Mouse (Mus musculus) heart, postnatal 36 days (tissue): ENCODE results near the gene Gm12830. TPM values are rescaled to one million over a fixed set of nuclear protein-coding genes. Genes with fewer than 3 reads are reported as not detected.

Experiments used
- DNase-seq, 2 experiments: peaks; one replicate each; pipeline ENCODE4 v3.0.0; 2021 to 2022
- intact Hi-C: fragments of 180-260 bp; cut with DNase I; formaldehyde crosslinking; loops from one replicate; pipeline ENCODE4 v1.15.1; 2025
- total RNA-seq, 2 experiments: library from RNA; stranded (reverse); gene quantifications; 2 replicates each; pipeline ENCODE4 v1.2.3; 2021

The Gm12830 gene
- total RNA-seq, 2 experiments from 2014 or later, result not detected

DNA sequence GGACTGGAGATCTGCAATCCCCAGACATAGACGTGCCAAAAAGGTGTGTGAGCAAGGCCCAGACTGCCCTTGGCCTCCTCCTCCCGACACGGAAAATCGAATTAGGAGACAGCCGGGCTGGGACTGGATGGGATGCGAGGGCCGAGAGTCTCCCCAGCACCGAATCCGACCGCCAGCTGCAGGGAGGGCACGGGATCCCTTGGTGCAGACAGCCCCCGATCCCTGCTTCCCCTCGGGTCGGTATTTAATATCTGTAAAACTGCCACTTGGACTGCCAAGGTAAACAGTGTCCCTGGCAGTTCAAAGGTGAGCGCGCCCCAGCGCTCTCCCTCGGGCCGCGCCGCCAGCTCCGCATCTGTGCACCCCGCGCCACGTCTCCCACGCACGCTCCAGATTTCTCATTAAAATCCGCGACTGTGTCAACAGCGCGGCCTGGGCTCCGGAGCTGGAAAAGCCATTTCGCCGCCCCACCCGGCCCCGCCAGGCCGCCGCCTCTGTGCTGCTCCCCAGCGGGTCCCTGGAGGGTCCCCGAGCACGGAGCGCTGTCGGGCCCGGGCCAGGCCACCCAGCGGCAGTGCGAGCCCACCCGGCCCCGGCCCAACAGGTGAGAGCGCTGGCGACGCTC, 21.7 kb downstream of the Gm12830 start:
- intact Hi-C loops, result no loop called here
- DNase-seq, result no peak

DNA sequence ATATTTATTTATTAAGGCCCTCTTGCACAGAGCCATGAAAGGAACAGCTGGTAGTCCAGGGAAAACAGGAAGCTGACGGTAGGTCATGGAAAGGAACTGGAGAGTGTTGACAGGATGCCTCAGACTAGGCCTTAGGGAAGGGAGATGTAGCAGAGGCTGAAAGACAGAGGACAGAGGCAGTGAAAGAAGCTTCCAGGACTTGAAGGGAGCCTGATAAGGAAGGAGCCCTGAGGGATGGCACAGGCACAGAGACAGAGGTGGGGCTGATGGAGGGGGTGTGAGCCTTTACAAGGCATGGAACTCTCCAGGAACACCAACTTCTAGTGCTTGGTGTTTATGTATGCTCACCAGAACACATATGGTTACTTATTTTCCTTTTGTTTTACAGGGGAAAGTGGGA, 23.1 kb downstream of the Gm12830 start:
- intact Hi-C loops, result no loop called here
- no peak for DNase-seq

DNA sequence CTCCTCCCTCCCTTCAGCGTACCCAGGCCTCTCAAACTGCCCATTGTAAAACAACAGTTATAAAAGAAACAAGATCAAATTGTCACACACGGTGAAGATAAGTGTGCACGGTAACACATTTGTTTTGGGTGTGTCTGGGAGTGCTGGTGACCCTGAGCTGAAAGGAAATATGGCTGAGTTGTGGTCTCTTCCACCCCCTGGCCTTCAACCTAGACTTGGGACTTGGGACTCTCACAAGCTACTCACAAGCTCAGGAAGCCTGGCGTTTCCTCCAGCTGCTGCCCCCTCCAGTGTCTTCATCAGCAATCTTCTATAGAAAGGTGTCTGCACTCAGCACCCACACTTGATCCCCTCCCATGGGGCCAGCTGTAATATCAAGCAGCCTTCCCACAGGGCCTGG, 24.1 kb downstream of the Gm12830 start:
- intact Hi-C loops, result no loop called here

DNA sequence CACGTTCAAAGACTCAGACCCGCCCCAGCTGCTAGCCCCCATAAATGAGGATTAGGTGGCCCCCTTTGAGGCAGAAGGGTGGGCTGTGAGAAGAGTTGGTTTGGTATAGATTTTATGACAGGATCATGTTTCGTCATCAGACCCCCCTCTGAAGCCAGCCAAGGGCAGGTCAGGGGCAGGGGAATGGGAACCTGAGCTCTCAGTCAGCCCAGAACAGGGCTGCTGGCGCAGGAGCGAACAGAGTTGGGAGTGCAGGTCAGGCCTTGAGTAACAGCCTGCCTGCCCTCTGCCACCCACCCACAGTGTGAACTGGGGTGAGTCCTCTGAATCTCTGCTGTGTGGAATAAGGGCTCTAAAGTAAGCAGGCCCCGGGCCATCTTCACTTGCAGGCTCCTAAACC, 25.2 kb downstream of the Gm12830 start:
- intact Hi-C loops, result no loop called here
- DNase-seq, result no peak

More for the DNA sequence above, 24.1 kb downstream of the Gm12830 start:
- no peak for DNase-seq

DNA sequence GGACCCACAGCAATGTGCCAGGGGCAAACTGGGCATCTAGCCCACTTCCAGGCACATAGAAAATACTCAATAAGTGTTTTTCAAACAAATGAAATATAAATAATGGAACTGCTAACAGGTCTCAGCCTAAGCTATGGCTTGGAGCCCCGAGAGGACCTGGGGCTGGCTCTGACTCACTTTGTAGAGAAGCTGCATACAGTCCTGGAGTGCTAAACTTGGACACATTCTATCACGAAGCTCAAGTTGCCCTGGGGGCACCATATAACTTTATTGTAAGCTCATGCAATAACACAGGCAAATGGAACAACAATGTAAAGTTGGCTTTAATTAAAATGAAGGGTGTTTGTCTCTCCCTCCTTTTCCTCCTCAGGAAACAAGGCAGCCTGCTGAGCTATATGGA, 32.4 kb downstream of the Gm12830 start:
- intact Hi-C loops, result no loop called here
- no peak for DNase-seq

DNA sequence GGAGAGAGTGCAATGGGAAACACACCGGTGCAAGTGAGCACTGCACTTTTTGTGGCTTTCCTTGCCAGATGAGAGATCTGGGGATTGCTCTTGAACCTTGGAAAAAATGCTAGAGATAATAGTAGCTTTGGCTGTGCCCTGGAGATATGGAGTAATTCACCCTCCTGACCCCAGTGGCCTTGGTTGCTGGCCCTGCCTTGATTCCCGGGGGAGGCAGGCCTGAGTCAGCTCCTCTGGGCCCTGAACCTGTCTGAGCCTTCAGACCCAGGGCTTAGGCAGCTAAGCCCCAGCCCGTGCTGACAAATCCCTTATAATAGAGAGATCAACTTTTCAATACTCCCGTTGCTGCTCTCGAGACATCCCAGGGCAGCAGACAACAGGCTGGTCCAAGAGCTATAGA, 36.9 kb downstream of the Gm12830 start:
- intact Hi-C loops, result no loop called here

DNA sequence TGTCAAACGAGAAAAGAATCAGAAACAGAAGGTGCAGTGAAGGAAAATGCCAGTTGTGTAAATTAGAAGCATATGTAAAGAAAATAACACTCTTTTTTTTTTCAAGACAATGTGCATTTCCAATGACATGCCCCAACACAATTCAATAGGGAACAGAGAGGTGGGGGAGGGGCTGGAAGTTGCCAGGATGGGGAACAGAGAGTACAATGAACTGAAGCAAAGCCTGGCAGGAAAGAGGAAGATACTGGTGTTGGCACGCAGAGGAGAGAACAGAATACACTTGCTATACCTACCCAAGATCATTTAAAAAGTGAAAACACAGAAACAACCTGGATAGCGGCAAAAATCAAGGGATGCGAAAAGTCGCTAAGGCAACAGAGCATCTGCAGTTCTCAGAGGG, 41.6 kb downstream of the Gm12830 start:
- intact Hi-C loops, result no loop called here
- no peak for DNase-seq

More for the DNA sequence above, 36.9 kb downstream of the Gm12830 start:
- no peak for DNase-seq

DNA sequence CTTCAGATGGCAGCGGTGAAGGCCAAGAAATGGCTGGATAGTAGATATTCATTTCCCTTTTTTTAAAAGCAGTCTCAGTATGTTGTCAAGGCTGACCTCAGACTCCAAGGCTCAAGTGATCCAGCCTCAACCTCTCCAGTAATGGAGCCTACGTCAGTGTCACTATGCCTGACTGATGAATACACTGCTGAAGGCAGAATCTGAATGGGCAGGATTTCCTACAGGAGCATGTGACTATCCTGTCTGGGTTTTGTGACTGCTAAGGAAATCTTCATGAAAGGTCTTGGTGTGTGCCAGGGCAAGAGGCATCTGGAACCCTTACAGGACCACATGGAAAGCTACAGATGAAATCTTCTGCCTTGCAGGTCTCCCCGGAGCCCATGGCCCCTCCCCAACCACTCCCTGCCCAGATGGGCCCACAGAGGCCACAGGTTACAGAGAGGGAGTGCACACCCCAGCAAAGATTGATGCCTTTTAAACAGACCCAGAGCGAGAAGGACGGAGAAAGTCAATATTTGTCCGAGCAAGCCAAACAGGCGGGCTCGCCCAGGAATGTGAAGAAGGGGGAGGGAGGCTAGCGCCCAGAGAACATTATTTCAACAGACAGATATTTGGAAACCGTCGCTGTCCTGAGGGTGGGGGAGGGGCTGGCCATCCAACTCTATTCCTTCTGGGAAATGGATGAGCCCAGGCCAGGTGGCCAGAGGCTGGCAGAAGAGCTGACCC, 48.4 kb downstream of the Gm12830 start:
- intact Hi-C loops, result no loop called here
- DNase-seq, result no peak

DNA sequence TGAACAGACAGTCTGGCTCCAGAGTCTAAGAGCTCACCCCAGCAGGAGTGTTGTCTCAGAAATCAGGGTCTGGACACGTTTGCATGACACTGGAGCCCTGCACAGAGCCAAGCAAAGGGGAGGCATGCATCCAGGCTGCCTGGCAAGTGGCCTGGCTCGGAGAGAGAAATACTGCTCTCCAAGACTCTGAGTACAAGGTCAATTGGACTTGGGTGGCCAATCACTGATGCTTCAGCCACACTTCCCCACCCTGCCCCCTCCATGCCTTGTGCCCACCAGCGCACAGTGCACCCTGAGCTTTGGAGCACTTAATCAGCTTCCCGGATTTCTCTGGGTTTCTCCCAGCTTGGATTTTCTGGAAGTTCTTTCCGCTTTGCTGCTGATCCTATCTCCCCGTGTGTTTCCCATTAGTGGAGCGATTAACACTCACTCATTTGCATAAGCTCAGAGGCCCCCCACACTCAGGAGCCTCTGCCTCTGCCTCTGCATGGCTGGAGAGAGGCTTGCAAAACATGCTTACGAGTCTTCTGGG, 55.0 kb downstream of the Gm12830 start:
- intact Hi-C loops, result no loop called here

DNA sequence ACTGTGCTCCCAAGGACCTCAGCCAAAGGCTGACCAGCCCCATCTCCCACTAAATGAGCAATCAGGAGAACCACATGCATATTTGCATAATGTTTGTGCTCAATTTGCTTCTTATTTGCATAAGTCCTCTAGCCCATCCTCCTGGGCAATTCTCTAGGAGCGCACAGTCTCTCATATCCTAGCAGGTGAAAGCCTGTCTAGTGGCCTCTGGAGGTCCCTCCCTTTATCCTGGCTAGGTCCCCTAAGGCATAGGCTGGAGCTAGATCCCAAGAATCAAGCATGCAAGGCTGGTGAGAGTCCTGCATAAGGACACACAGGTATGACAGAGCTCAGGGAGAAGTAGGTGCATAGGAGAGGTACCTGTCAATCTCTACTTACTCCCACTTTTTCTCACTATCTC, 60.7 kb downstream of the Gm12830 start:
- intact Hi-C loops, result no loop called here
- DNase-seq, result no peak

More for the DNA sequence above, 55.0 kb downstream of the Gm12830 start:
- DNase-seq, result no peak

DNA sequence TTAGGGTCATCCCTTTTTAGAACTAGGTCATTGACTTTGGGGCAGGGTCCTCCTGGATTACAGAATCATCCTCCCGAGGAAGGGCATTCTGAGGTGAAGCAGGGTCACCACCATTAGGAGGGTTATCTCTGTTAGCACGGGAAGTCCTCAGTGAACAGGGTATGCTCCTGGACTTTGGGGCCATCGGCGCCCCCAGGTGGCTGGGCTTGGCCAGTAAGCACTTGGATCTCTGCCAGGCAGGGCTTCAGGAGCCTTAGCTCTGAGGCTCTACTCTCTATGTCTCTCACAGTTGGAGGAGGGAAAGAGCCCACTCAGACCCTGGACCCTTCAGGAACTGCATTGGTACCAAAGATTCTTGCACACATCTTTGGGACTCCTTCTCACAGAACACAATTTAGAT, 76.3 kb downstream of the Gm12830 start:
- intact Hi-C loops, result no loop called here
- DNase-seq, result peak in 1 of 2 experiments; percentile 11

DNA sequence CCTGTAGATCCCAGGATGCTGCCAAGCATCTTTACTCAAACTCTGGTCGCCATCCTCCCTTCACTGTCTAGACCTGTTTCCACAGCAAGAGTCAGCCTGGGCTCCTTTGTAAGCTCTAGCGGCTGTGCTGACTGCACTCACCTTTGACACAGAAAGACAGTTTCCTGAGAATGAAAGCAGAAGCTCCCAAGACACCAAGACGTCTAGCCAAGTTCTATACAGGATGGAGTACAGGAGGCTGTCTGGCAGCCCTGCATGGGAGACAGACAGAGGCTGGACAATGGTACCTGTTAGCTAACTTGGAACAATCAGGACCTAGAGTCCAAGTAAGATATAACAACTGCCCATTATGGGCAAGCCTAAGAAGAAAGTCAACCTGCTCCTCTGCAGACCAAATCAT, 78.4 kb downstream of the Gm12830 start:
- intact Hi-C loops, result loop anchor here (5.0 kb wide), 1 partner anchor 157 kb away; the partner anchor contains the start of gene Tal1
- no peak for DNase-seq

DNA sequence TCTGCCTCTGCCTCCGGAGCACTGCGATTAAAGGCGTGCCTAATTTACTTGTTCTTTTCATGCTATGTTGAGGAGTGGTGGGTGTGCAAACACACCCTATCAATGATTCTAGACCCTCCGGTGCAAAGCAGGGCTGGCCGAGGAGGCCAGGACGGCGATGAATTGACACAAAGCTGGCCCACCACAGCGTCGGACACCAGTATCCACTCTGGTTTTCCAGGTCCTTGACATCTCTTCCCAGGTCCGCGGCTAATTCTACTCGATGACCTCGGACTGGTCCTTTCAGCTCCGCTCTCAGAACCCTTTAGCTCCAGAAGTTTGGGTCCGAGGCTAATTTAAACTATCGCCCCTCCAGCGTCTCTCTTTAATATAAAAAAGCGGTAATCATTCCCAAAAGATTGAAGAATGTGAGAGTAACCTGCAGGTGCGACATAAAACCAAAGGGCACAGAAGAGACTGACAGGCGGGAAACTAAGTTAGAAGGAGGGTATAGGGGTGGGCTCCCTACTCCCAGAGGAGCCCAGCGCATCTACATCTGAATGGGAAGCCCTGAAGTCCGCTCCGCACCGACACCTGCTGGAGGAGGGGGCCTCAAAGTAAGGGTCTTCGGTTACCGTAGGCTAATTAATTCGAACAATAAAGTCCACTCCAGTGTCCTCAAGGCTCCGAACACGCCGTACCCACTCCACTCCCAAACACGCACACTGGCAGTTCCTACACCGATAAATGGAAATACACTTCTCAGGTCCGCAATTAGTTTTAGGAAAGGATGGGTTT, 79.5 kb downstream of the Gm12830 start:
- intact Hi-C loops, result loop anchor here (5.0 kb wide), 1 partner anchor 156 kb away; the partner anchor contains the start of gene Tal1
- no peak for DNase-seq

DNA sequence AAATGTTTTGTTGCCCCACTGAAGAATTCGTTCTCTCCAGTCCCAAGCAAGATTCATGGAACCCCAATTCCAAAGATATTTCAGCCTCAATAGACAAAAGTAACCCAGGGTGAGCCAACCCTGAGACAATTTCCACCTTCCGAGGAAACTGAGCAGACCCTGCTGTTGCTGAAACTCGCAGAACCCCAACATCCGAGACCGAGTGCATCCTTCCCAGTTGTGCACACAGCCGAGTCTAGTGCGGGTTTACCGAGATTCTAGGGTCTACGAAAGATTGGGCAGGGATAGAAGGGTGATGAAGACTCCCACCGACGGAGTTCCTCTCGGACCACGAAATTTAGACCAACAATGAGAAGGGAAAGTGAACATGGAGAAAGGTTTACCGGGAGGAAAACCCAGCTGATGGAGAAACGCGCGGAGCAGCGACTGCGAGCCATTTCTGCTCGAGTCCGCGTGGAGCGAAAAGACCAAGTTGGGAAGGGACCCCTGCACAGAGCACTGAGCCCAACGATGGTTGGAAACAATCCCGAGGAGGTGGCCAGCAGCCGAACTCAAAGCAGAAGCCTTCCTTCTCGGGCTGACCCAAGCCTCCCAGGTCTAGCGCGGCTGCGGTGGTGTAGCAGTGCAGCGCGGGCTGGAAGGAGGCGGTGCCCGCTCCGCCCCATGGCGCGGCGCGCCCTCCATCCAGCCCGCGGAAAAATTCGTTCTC, 80.3 kb downstream of the Gm12830 start:
- DNase-seq, result peak in 1 of 2 experiments; percentile 28
- intact Hi-C loops, result loop anchor here (5.0 kb wide), 1 partner anchor 156 kb away; the partner anchor contains the start of gene Tal1

DNA sequence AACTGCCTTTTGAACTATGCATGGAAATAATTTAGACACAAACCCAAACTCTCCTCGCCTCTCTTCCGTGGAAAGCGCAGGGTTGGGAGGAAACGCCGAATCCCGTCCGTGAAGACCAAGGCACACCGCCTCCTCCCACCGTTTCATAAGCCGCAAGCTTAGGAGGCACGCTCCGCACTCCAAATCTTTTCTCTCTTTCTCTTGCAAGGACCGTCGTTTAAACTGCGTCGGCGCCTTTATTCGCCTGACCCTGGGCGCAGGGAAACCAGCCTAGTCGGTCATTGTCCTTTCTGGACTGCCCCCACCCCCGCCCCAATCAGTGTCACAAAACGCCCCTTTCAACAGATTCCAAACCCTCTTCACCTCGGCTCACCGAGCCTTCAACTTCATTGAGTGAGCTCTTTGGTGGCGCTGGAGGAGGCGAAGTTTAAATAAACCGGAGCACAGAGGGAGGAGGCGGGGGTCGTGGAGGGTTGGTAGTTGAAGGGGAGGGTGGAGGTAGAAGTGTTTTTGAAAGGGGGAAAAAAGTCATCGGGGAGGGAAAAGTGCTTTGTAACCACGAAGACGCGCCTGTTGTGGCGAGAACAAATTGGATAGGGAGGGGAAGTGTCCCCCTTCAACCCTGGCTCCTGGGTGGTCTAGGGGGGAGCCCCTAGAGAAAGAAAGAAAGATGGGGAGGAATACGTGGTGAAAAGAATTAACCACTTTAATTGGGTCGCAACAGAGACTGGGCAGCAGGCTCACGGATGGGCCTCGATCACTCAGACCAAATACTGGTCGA, 81.3 kb downstream of the Gm12830 start:
- intact Hi-C loops, result loop anchor here (5.0 kb wide), 1 partner anchor 154 kb away; the partner anchor contains the start of gene Tal1
- DNase-seq, result no peak

DNA sequence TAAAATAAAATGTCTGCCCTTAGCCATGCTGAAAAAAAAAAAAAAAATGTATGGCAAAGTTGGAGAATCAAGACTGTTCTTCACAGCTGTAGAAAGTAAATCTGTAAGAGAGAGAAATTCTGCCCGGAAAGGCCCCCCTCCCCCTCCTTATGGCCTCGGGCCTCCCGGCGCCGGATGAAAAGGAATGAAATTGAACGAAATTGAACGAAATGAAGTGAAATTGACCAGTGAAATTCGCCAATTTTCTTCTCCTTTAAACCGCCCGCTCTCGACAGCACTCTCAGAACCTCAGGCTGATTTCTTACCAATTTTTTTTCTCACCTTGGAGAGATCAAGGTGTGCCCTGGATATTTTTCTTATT, 81.9 kb downstream of the Gm12830 start:
- no peak for DNase-seq
- intact Hi-C loops, result loop anchor here (5.0 kb wide), 1 partner anchor 154 kb away; the partner anchor contains the start of gene Tal1

DNA sequence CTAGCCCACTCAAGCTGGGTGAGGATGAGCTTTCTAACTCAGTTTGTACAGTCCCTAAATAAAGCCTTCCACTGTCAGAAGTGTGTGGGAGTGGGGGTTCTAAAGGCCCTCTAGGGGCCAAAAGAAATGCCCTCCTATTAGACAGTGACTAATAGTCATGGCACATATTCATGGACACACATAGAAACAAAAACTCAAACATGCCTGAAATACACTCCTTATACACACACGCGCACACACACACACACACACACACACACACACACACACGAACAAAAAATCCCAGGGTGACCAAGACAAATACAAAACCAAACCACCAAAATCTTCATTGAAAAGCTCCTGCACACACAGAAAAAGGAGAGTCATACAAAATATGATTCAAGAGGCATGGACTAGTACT, 84.0 kb downstream of the Gm12830 start:
- intact Hi-C loops, result no loop called here
- DNase-seq, result no peak
